Comparison of ENCODE assay signal across 19 mouse cellular contexts in genomic region chr2:166149482-166149881, GRCm38 (mm10). TPM values are rescaled to one million over a fixed set of nuclear protein-coding genes. Genes with fewer than 3 reads are reported as not detected.
DNase-seq lines count a peak whose midpoint lies in the region; ATAC-seq and TF ChIP-seq lines count a peak whose summit lies in the region.
"Had no signal": no experiment of that assay in that cellular context is flagged by ENCODE, and none has a peak within 500 bp of the region (broad histone marks: within the 10 kb centered on the region; RNA-seq: fewer than 3 reads in every experiment).

No protein-coding gene starts in this region.

- peaks cover 100% of the 10 kb centered on the region for H3K4me1 ChIP-seq in forebrain, embryonic 10.5 days
- peaks cover 41% of the 10 kb centered on the region for H3K4me1 ChIP-seq in forebrain, embryonic 16.5 days (replicated peaks; ENCODE audit: control insufficient read depth, insufficient read depth, low read length)
- peaks cover 82% of the 10 kb centered on the region for H3K4me1 ChIP-seq in heart, postnatal 0 days (ENCODE audit: control insufficient read depth, insufficient read depth)
- peaks cover 85% of the 10 kb centered on the region for H3K4me1 ChIP-seq in intestine, embryonic 15.5 days (replicated peaks)
- peaks cover 76% of the 10 kb centered on the region for H3K4me1 ChIP-seq in neural tube, embryonic 15.5 days

- H3K36me3 ChIP-seq in forebrain, embryonic 10.5 days (replicated peaks) = peaks cover 27% of the 10 kb centered on the region
- H3K36me3 ChIP-seq in forebrain, embryonic 16.5 days (ENCODE audit: control insufficient read depth, insufficient read depth) = no peaks in the 10 kb centered on the region
- H3K36me3 ChIP-seq in heart, postnatal 0 days (replicated peaks; ENCODE audit: control insufficient read depth, insufficient read depth, low read length) = no peaks in the 10 kb centered on the region
- no peaks in the 10 kb centered on the region for H3K36me3 ChIP-seq in intestine, embryonic 15.5 days
- no peaks in the 10 kb centered on the region for H3K36me3 ChIP-seq in neural tube, embryonic 15.5 days
- H3K36me3 ChIP-seq: midbrain, embryonic 13.5 days had no signal

- peak overlapping the region; percentile 53 for H3K27ac ChIP-seq in forebrain, embryonic 10.5 days
- no peak overlapping the region for H3K27ac ChIP-seq in forebrain, embryonic 16.5 days (ENCODE audit: low read length)
- peak overlapping the region; percentile 72 for H3K27ac ChIP-seq in heart, postnatal 0 days (ENCODE audit: low read depth)
- peak overlapping the region; percentile 75; the same call in 1 of the 2 replicates for H3K27ac ChIP-seq in intestine, embryonic 15.5 days
- 0 out of 2 replicates have a peak overlapping the region, but pooled peaks have one; percentile 9 for H3K27ac ChIP-seq in neural tube, embryonic 15.5 days (replicated peaks)
- H3K27ac ChIP-seq: hindbrain, embryonic 12.5 days; liver, embryonic 14.5 days; midbrain, embryonic 13.5 days had no signal

- no peak overlapping the region for H3K9ac ChIP-seq in forebrain, embryonic 16.5 days (replicated peaks; ENCODE audit: low read depth, low read length)
- H3K9ac ChIP-seq in heart, postnatal 0 days (replicated peaks; ENCODE audit: low read depth, low read length) = no peak overlapping the region
- peak overlapping the region; percentile 21; the same call in 1 of the 2 replicates for H3K9ac ChIP-seq in intestine, embryonic 15.5 days
- no peak overlapping the region for H3K9ac ChIP-seq in neural tube, embryonic 15.5 days (replicated peaks)
- H3K9ac ChIP-seq: hindbrain, embryonic 12.5 days; liver, embryonic 14.5 days; midbrain, embryonic 13.5 days had no signal

- no peak for ATAC-seq in forebrain, embryonic 16.5 days
- ATAC-seq in heart, postnatal 0 days (ENCODE audit: insufficient read depth, low read depth) = no peak
- no peak for ATAC-seq in intestine, embryonic 15.5 days
- ATAC-seq in neural tube, embryonic 15.5 days (ENCODE audit: low FRiP score) = no peak
- ATAC-seq: forebrain, embryonic 14.5 days; midbrain, embryonic 13.5 days; Patski had no signal

- TF ChIP-seq EP300 in heart, postnatal 0 days (IDR thresholded peaks at IDR 0.05; ENCODE audit: low read depth) = no peak

- WGBS in forebrain, embryonic 10.5 days = 82% methylated on average over 8 of the region's 8 CpGs
- 81% methylated on average over 8 of the region's 8 CpGs for WGBS in forebrain, embryonic 16.5 days
- WGBS in heart, postnatal 0 days = 52% methylated on average over 8 of the region's 8 CpGs
- WGBS in intestine, embryonic 15.5 days = 76% methylated on average over 8 of the region's 8 CpGs
- 81% methylated on average over 8 of the region's 8 CpGs for WGBS in neural tube, embryonic 15.5 days

- no peaks in the 10 kb centered on the region for H3K9me3 ChIP-seq in forebrain, embryonic 10.5 days
- no peaks in the 10 kb centered on the region for H3K9me3 ChIP-seq in forebrain, embryonic 16.5 days (ENCODE audit: control insufficient read depth, low read length)
- H3K9me3 ChIP-seq in heart, postnatal 0 days (replicated peaks; ENCODE audit: control insufficient read depth, low read length) = no peaks in the 10 kb centered on the region
- H3K9me3 ChIP-seq in intestine, embryonic 15.5 days = no peaks in the 10 kb centered on the region
- H3K9me3 ChIP-seq in neural tube, embryonic 15.5 days (replicated peaks) = no peaks in the 10 kb centered on the region
- H3K9me3 ChIP-seq: hindbrain, embryonic 12.5 days; midbrain, embryonic 13.5 days had no signal

- no peak overlapping the region for H3K4me2 ChIP-seq in forebrain, embryonic 16.5 days (ENCODE audit: low read length)
- no peak overlapping the region for H3K4me2 ChIP-seq in heart, postnatal 0 days (ENCODE audit: low read depth, low read length)
- no peak overlapping the region for H3K4me2 ChIP-seq in intestine, embryonic 15.5 days (replicated peaks)
- no peak overlapping the region for H3K4me2 ChIP-seq in neural tube, embryonic 15.5 days
- H3K4me2 ChIP-seq: hindbrain, embryonic 12.5 days; midbrain, embryonic 13.5 days had no signal

- H3K4me3 ChIP-seq in forebrain, embryonic 10.5 days = no peak overlapping the region
- H3K4me3 ChIP-seq in forebrain, embryonic 16.5 days (replicated peaks; ENCODE audit: low read length) = no peak overlapping the region
- no peak overlapping the region for H3K4me3 ChIP-seq in heart, postnatal 0 days (ENCODE audit: low read depth, low read length)
- no peak overlapping the region for H3K4me3 ChIP-seq in intestine, embryonic 15.5 days (replicated peaks)
- no peak overlapping the region for H3K4me3 ChIP-seq in neural tube, embryonic 15.5 days (replicated peaks)
- H3K4me3 ChIP-seq: hindbrain, embryonic 12.5 days; midbrain, embryonic 13.5 days had no signal

- no peak for TF ChIP-seq CTCF in heart, postnatal 0 days (IDR thresholded peaks at IDR 0.05; ENCODE audit: low read depth)

- H3K27me3 ChIP-seq in forebrain, embryonic 10.5 days (ENCODE audit: poor library complexity, severe bottlenecking) = peaks cover 20% of the 10 kb centered on the region
- H3K27me3 ChIP-seq in forebrain, embryonic 16.5 days (replicated peaks; ENCODE audit: control insufficient read depth, insufficient read depth, low read length) = peaks cover 9% of the 10 kb centered on the region
- H3K27me3 ChIP-seq in heart, postnatal 0 days (ENCODE audit: control insufficient read depth, insufficient read depth, low read length) = no peaks in the 10 kb centered on the region
- H3K27me3 ChIP-seq in intestine, embryonic 15.5 days (replicated peaks) = no peaks in the 10 kb centered on the region
- peaks cover 14% of the 10 kb centered on the region; the same call in 1 of the 2 replicates for H3K27me3 ChIP-seq in neural tube, embryonic 15.5 days (replicated peaks)

- no peak for DNase-seq in forebrain, embryonic 10.5 days (ENCODE audit: extremely low spot score, low spot score)
- DNase-seq in heart, postnatal 0 days (ENCODE audit: low spot score) = no peak
- DNase-seq in heart, adult 9 months (ENCODE audit: low spot score in 2 of 2) = no peak
- DNase-seq in retina, embryonic 14.5 days (ENCODE audit: low spot score) = no peak
- no peak for DNase-seq in layer of hippocampus, adult 9-11 months
- DNase-seq: cerebellum, adult 9-11 months; kidney, adult 9 months; lung, postnatal 4 days; spleen, adult 18-20 months; thymus, adult 18-20 months had no signal

RNA-seq across cellular contexts. Expression of gene Sulf2, which starts 6.0 kb away (rescaled TPM):
- 71.1 and 73.6 TPM in 2 replicates for polyA plus RNA-seq in forebrain, embryonic 10.5 days (2016; fragmentation: Nextera tagmentation; extraction: Ambion mirVana)
- 28.7 and 37.6 TPM in 2 replicates for polyA plus RNA-seq in forebrain, embryonic 16.5 days (2015; fragmentation: Nextera tagmentation; extraction: Ambion mirVana)
- 86.5 and 94.0 TPM in 2 replicates for total RNA-seq in heart, postnatal 0 days (2014; rRNA removed; ENCODE audit: low replicate concordance)
- 51.9 and 54.8 TPM in 2 replicates for polyA plus RNA-seq in heart, postnatal 0 days (2015; fragmentation: Nextera tagmentation; extraction: Ambion mirVana)
- polyA plus RNA-seq in intestine, embryonic 15.5 days (2015; fragmentation: Nextera tagmentation; extraction: Ambion mirVana) = 100 and 106 TPM in 2 replicates
- 118 and 123 TPM in 2 replicates for polyA plus RNA-seq in neural tube, embryonic 15.5 days (2015; fragmentation: Nextera tagmentation; extraction: Ambion mirVana)
- total RNA-seq: CH12.LX had no signal
